Mouse (Mus musculus) heart, embryonic 10.5 days (tissue): ENCODE measurements around the gene Tcf7l1. TPM values are rescaled to one million over a fixed set of nuclear protein-coding genes. Genes with fewer than 3 reads are reported as not detected.
A peak's percentile ranks its signal among the peaks of the same experiment; 100 is the strongest.

Source experiments
- DNase-seq: peaks from one replicate; pipeline ENCODE4 v3.0.0-alpha.2; 2017; ENCODE audit warnings: low spot score
- H3K27ac ChIP-seq: fragments of 300-500 bp; sonication (generic); 2 replicates; pipeline ENCODE4 v1.5.1; 2016; ENCODE audit warnings: mild to moderate bottlenecking
- H3K27me3 ChIP-seq: fragments of 300-500 bp; sonication (generic); 2 replicates; pipeline ENCODE4 v1.6.1; 2016; ENCODE audit warnings: mild to moderate bottlenecking; ENCODE audit not compliant: poor library complexity, insufficient read depth, severe bottlenecking
- H3K36me3 ChIP-seq: fragments of 300-500 bp; sonication (generic); 2 replicates; pipeline ENCODE4 v1.6.1; 2016; ENCODE audit warnings: mild to moderate bottlenecking, moderate library complexity
- H3K4me1 ChIP-seq: fragments of 300-500 bp; sonication (generic); 2 replicates; pipeline ENCODE4 v1.6.1; 2016; ENCODE audit warnings: mild to moderate bottlenecking
- H3K4me3 ChIP-seq: fragments of 300-500 bp; sonication (generic); 2 replicates; pipeline ENCODE4 v1.5.1; 2016; ENCODE audit warnings: mild to moderate bottlenecking, moderate library complexity
- H3K9me3 ChIP-seq: fragments of 300-500 bp; sonication (generic); 2 replicates; pipeline ENCODE4 v1.6.1; 2016; ENCODE audit warnings: mild to moderate bottlenecking, moderate library complexity
- WGBS: fragments of 180-500 bp; shearing (Covaris S2); methylation state at CpG from one replicate; pipeline ENCODE4 v1.1.7; 2016; 5-methylcytosine and 5-hydroxymethylcytosine counted together
- polyA plus RNA-seq: library from polyadenylated mRNA; unstranded; fragments of >200 nt; fragmentation: Nextera tagmentation; extraction: Ambion mirVana; gene quantifications from 2 replicates; pipeline ENCODE4 v1.2.1, GENCODE M21; 2016

The Tcf7l1 gene
- polyA plus RNA-seq, 1 experiment from 2014 or later: 25.9 TPM

DNA sequence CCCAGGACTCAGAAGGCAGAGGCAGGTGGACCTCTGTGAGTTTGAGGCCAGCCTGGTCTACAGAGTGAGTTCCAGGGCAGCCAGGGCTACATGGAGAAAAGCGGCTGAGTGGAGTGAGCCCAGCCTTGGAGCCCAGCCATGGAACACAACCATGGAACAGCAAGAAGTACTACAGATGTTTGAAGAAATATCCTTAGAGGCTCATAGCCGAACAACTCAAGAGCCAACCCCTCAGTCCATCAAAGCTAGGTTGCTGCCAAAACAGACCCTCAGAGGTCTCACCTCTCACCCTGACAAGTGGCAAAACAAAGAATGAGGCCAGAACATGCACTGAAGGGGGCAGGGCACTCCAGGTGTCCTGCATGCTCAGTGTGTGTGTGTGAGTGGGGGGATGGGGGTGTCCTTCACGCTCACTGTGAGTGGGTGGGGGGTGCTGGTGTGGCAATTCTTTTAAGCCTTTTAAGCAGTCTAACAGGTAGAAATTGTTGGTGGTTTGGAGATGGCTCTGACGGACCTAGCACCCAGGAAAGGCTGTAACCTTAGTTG, 104.7 kb downstream of the Tcf7l1 start:
- DNase-seq: no peak
- WGBS: 52% methylated on average over 4 of the region's 4 CpGs
- Histone ChIP-seq H3K9me3 (no peaks in the 10 kb centered on the region), H3K4me1 (peaks cover 48% of the 10 kb centered on the region), H3K27ac (peak overlapping the region; percentile 52; the same call in 1 of the 2 replicates), H3K4me3 (no peak overlapping the region), H3K36me3 (no peaks in the 10 kb centered on the region), H3K27me3 (no peaks in the 10 kb centered on the region)

DNA sequence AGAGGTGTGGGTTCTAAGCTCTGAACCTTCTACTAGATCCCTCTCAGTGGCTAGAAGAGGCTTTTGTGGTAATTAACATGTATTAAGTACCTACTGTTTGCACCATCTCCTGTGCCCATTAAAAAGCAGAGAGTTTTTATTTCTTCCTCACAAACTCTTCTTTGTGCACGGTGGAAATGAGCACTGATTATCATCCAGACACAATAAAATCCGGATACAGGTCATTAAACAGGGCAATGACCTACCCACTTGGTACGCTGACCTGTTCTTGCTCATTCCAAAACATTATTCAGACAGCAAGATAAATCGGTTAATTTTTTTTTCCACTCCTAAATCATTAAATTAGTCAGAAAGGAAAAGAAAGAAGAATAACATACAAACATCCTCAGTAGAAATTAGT, 106.8 kb downstream of the Tcf7l1 start:
- peaks cover 61% of the 10 kb centered on the region for H3K4me1 ChIP-seq
- H3K27ac ChIP-seq: peak overlapping the region; percentile 47; the same call in 1 of the 2 replicates
- DNase-seq: no peak
- no peaks in the 10 kb centered on the region for H3K9me3 ChIP-seq
- H3K36me3 ChIP-seq: no peaks in the 10 kb centered on the region
- no peak overlapping the region for H3K4me3 ChIP-seq
- 74% methylated on average over 4 of the region's 4 CpGs for WGBS
- no peaks in the 10 kb centered on the region for H3K27me3 ChIP-seq

GRCm38 (mm10) chr6:72680936-72681335, 108.1 kb downstream of the Tcf7l1 start:
- no peaks in the 10 kb centered on the region for H3K36me3 ChIP-seq
- H3K27ac ChIP-seq: no peak overlapping the region
- H3K27me3 ChIP-seq: no peaks in the 10 kb centered on the region
- peaks cover 67% of the 10 kb centered on the region for H3K4me1 ChIP-seq
- no peaks in the 10 kb centered on the region for H3K9me3 ChIP-seq
- H3K4me3 ChIP-seq: no peak overlapping the region
- DNase-seq: no peak
- WGBS: 84% methylated on average over 9 of the region's 9 CpGs

GRCm38 (mm10) chr6:72678631-72679030, 110.4 kb downstream of the Tcf7l1 start:
- Histone ChIP-seq H3K4me1 (peaks cover 57% of the 10 kb centered on the region), H3K27me3 (no peaks in the 10 kb centered on the region), H3K27ac (peak overlapping the region; percentile 84), H3K36me3 (no peaks in the 10 kb centered on the region), H3K4me3 (no peak overlapping the region), H3K9me3 (no peaks in the 10 kb centered on the region)
- WGBS: 47% methylated on average over 9 of the region's 9 CpGs
- no peak for DNase-seq

- Histone ChIP-seq H3K36me3 (no peaks in the 10 kb centered on the region), H3K4me1 (peaks cover 62% of the 10 kb centered on the region), H3K27ac (peak overlapping the region; percentile 84), H3K9me3 (no peaks in the 10 kb centered on the region), H3K27me3 (no peaks in the 10 kb centered on the region), H3K4me3 (peak overlapping the region; percentile 36)
- WGBS: 20% methylated on average over 11 of the region's 11 CpGs
- peak; percentile 79 for DNase-seq
These were observed 111.4 kb downstream of the Tcf7l1 start for GRCm38 (mm10) chr6:72677510-72678220.

DNA sequence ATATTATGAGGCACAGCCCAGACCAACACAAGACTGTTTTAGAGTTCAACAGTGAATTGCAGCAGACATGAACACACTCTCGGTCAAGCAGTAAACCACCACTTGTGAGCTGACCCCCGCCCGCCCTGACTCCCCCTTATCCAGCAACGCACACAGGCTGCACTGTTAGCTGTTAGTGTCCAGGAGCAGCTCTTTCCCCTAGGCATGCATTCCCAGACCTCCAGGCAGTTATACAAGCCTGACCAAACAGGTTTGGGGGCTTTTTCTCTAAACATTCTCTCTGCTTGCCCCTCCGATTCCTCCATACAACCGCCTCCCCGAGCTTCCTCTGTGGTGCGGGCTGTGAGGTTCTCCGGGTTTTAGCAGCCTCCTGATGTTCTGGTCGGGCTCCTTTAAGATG, 112.0 kb downstream of the Tcf7l1 start:
- peaks cover 65% of the 10 kb centered on the region for H3K4me1 ChIP-seq
- H3K9me3 ChIP-seq: no peaks in the 10 kb centered on the region
- DNase-seq: no peak
- 18% methylated on average over 10 of the region's 10 CpGs for WGBS
- peak overlapping the region; percentile 84 for H3K27ac ChIP-seq
- H3K4me3 ChIP-seq: peak overlapping the region; percentile 36
- H3K36me3 ChIP-seq: no peaks in the 10 kb centered on the region
- no peaks in the 10 kb centered on the region for H3K27me3 ChIP-seq

- Histone ChIP-seq H3K4me1 (peaks cover 63% of the 10 kb centered on the region), H3K36me3 (no peaks in the 10 kb centered on the region), H3K27ac (peak overlapping the region; percentile 84; the same call in 1 of the 2 replicates), H3K27me3 (no peaks in the 10 kb centered on the region), H3K9me3 (no peaks in the 10 kb centered on the region), H3K4me3 (no peak overlapping the region)
- 50% methylated on average over 2 of the region's 2 CpGs for WGBS
- DNase-seq: no peak
These were observed 112.7 kb downstream of the Tcf7l1 start for GRCm38 (mm10) chr6:72676376-72676775.

DNA sequence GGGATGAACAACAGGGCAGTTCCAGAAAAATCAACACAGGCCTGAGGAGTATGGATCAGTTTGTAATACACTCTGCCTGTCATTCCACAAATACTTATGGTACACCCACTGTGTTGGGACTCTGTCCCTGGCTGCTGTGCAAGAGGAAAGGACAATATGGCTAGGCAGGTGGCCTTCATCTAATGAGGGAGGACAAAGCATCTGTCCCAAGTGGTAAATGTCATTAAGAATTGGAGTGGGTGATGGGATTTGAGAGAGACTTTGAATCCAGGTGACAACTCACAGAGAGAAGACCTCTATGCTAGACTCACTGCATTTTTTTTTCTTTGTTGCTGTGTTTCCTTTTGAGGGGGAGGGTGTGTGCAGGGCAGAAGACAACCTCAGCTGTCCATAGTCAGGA, 115.3 kb downstream of the Tcf7l1 start:
- Histone ChIP-seq H3K4me3 (no peak overlapping the region), H3K9me3 (no peaks in the 10 kb centered on the region), H3K27ac (no peak overlapping the region), H3K4me1 (peaks cover 68% of the 10 kb centered on the region), H3K36me3 (no peaks in the 10 kb centered on the region), H3K27me3 (no peaks in the 10 kb centered on the region)
- no peak for DNase-seq

GRCm38 (mm10) chr6:72671129-72671528, 117.9 kb downstream of the Tcf7l1 start:
- Histone ChIP-seq H3K4me3 (peak overlapping the region; percentile 27; the same call in 1 of the 2 replicates), H3K27me3 (no peaks in the 10 kb centered on the region), H3K4me1 (peaks cover 51% of the 10 kb centered on the region), H3K36me3 (no peaks in the 10 kb centered on the region), H3K9me3 (no peaks in the 10 kb centered on the region), H3K27ac (peak overlapping the region; percentile 48; the same call in 1 of the 2 replicates)
- DNase-seq: peak; percentile 89
- 24% methylated on average over 8 of the region's 8 CpGs for WGBS

DNA sequence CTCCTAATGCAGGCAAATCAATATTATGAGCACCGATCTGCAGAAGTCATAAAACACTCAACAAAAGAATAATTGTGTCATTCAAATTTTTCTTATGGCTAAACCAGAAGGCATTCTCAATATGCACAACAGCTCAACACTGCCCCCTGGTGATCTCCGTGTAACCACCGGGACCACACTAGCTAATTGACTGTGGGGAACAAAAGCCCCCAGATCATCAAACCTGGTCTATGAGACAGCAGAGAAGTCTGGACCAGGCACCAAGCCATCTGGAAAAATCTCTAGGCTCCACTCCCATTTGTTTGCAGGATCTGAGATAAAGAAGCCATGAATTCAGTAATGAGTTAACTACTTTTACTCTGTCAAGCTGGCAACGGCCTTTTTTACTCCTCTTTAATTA, 122.0 kb downstream of the Tcf7l1 start:
- H3K9me3 ChIP-seq: no peaks in the 10 kb centered on the region
- DNase-seq: no peak
- H3K27ac ChIP-seq: no peak overlapping the region
- no peaks in the 10 kb centered on the region for H3K27me3 ChIP-seq
- H3K4me1 ChIP-seq: peaks cover 66% of the 10 kb centered on the region
- WGBS: 76% methylated on average over 4 of the region's 4 CpGs
- H3K36me3 ChIP-seq: no peaks in the 10 kb centered on the region
- H3K4me3 ChIP-seq: no peak overlapping the region

DNA sequence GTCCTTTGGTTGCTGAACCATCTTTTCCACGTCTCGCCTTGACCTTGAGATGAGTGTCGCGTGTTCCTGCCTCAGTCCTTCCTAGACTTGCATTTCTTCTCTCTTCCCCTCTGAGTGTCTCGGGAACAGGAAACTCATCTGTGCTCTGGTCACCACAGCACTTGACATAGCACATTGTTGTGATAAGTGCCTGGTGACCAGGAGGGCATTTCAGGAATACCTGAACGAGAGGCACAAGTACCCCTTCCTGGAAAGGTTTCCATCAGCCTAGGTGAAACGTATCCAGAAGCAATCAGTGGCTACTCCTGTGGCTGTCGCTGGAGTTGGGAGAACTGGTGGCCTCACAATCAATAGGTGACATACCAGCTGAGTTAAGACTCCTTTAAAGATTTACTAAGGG, 124.8 kb downstream of the Tcf7l1 start:
- Histone ChIP-seq H3K4me3 (peak overlapping the region; percentile 18; the same call in 1 of the 2 replicates), H3K27ac (peak overlapping the region; percentile 74), H3K4me1 (peaks cover 63% of the 10 kb centered on the region), H3K9me3 (no peaks in the 10 kb centered on the region), H3K27me3 (no peaks in the 10 kb centered on the region), H3K36me3 (no peaks in the 10 kb centered on the region)
- DNase-seq: no peak
- 18% methylated on average over 8 of the region's 8 CpGs for WGBS

- Histone ChIP-seq H3K27ac (peak overlapping the region; percentile 77), H3K4me1 (peaks cover 58% of the 10 kb centered on the region), H3K27me3 (no peaks in the 10 kb centered on the region), H3K9me3 (no peaks in the 10 kb centered on the region), H3K4me3 (no peak overlapping the region), H3K36me3 (no peaks in the 10 kb centered on the region)
- 0% methylated on average over 1 of the region's 1 CpGs for WGBS
- no peak for DNase-seq
These were observed 126.1 kb downstream of the Tcf7l1 start for GRCm38 (mm10) chr6:72663000-72663399.

DNA sequence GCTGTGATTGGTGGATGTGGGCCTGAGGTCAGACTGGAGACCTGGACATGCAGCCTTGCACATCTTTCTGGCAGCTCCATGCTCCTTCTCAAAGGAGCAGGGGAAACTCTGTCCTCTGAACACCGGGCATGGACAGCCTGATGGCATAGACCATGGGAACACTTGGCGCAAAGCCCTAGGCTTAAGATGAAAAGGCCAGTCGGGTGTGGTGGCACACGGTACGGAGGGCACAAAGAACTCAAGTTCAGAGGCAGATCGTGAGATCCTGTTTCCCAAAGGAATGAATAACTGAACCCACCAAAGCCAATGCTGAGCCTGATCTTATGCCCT, 128.7 kb downstream of the Tcf7l1 start:
- no peaks in the 10 kb centered on the region for H3K36me3 ChIP-seq
- WGBS: 82% methylated on average over 6 of the region's 6 CpGs
- no peaks in the 10 kb centered on the region for H3K27me3 ChIP-seq
- peaks cover 58% of the 10 kb centered on the region for H3K4me1 ChIP-seq
- no peak overlapping the region for H3K4me3 ChIP-seq
- no peaks in the 10 kb centered on the region for H3K9me3 ChIP-seq
- no peak for DNase-seq
- H3K27ac ChIP-seq: peak overlapping the region; percentile 54
